ENCODE assay signal across 9 mouse cellular contexts in the genomic region with DNA sequence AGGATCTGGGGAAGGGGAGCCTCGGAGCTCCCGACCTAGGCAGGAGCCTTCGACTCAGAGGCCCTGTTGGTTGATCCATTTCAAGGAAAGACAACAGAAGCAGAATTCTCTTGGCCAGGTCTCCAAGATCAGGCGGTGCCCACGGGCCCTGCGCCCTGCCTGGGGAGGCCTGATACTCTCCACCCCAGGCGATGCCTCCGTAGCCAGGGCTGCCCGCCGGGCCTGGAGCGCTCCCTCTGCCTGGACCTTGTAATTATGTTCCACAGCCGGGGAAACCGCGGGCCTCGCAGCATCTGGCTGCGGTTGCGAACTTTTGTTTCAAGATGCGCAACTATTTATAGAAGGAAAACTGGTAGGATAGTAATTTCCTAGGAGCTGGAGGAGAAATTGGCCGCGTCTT. TPM values are rescaled to one million over a fixed set of nuclear protein-coding genes. Genes with fewer than 3 reads are reported as not detected.
DNase-seq lines count a peak whose midpoint lies in the region; ATAC-seq and TF ChIP-seq lines count a peak whose summit lies in the region.
"Had no signal": no experiment of that assay in that cellular context is flagged by ENCODE, and none has a peak within 500 bp of the region (broad histone marks: within the 10 kb centered on the region; RNA-seq: fewer than 3 reads in every experiment).

No protein-coding gene starts in this region.

- H3K36me3 ChIP-seq in lung, postnatal 0 days (ENCODE audit: insufficient read depth, low read length) = no peaks in the 10 kb centered on the region
- H3K36me3 ChIP-seq in forebrain, embryonic 12.5 days (replicated peaks) = peaks cover 11% of the 10 kb centered on the region; the same call in 1 of the 2 replicates
- H3K36me3 ChIP-seq in limb, embryonic 15.5 days = no peaks in the 10 kb centered on the region

- H3K4me1 ChIP-seq in lung, postnatal 0 days (ENCODE audit: insufficient read depth, low read depth, low read length) = peaks cover 2% of the 10 kb centered on the region; the same call in 1 of the 2 replicates
- peaks cover 91% of the 10 kb centered on the region for H3K4me1 ChIP-seq in forebrain, embryonic 12.5 days
- H3K4me1 ChIP-seq in limb, embryonic 15.5 days = peaks cover 46% of the 10 kb centered on the region

- no peaks in the 10 kb centered on the region for H3K9me3 ChIP-seq in lung, postnatal 0 days (ENCODE audit: low read length)
- H3K9me3 ChIP-seq in forebrain, embryonic 12.5 days = no peaks in the 10 kb centered on the region
- H3K9me3 ChIP-seq in limb, embryonic 15.5 days = no peaks in the 10 kb centered on the region

- no peak for DNase-seq in lung, postnatal 0 days (ENCODE audit: low spot score)
- DNase-seq in lung, postnatal 4 days = no peak
- DNase-seq in adrenal gland, adult (ENCODE audit: inconsistent age in 2 of 2, low spot score in 1 of 2) = no peak
- no peak for DNase-seq in frontal cortex, postnatal 14 days (ENCODE audit: low spot score in 2 of 2)

- no peak for TF ChIP-seq EP300 in lung, postnatal 0 days (IDR thresholded peaks at IDR 0.05)

- no peak for TF ChIP-seq CTCF in lung, postnatal 0 days (IDR thresholded peaks at IDR 0.05)

- H3K4me3 ChIP-seq in lung, postnatal 0 days (ENCODE audit: low read depth, low read length) = no peak overlapping the region
- H3K4me3 ChIP-seq in forebrain, embryonic 12.5 days (replicated peaks) = peak overlapping the region; percentile 86
- H3K4me3 ChIP-seq in limb, embryonic 15.5 days = peak overlapping the region; percentile 34

- no peak overlapping the region for H3K9ac ChIP-seq in lung, postnatal 0 days (replicated peaks; ENCODE audit: low read depth)
- H3K9ac ChIP-seq in forebrain, embryonic 12.5 days = peak overlapping the region; percentile 88
- 0 out of 2 replicates have a peak overlapping the region, but pooled peaks have one; percentile 2 for H3K9ac ChIP-seq in limb, embryonic 15.5 days

- peaks cover 54% of the 10 kb centered on the region for H3K27me3 ChIP-seq in lung, postnatal 0 days (replicated peaks; ENCODE audit: insufficient read depth, low read length)
- peaks cover 75% of the 10 kb centered on the region for H3K27me3 ChIP-seq in forebrain, embryonic 12.5 days
- H3K27me3 ChIP-seq in limb, embryonic 15.5 days = peaks cover 89% of the 10 kb centered on the region

- WGBS in lung, postnatal 0 days = 6% methylated on average over 20 of the region's 20 CpGs
- WGBS in forebrain, embryonic 12.5 days = under 1% methylated on average over 20 of the region's 20 CpGs
- WGBS in limb, embryonic 15.5 days = 2% methylated on average over 20 of the region's 20 CpGs

- no peak overlapping the region for H3K27ac ChIP-seq in lung, postnatal 0 days (ENCODE audit: low read length)
- peak overlapping the region; percentile 89 for H3K27ac ChIP-seq in forebrain, embryonic 12.5 days
- H3K27ac ChIP-seq in limb, embryonic 15.5 days = peak overlapping the region; percentile 43; the same call in 1 of the 2 replicates
- H3K27ac ChIP-seq: macrophage had no signal

- no peak for ATAC-seq in lung, postnatal 0 days
- ATAC-seq in forebrain, embryonic 12.5 days (ENCODE audit: low FRiP score) = no peak
- no peak for ATAC-seq in limb, embryonic 15.5 days (ENCODE audit: insufficient number of reproducible peaks, low FRiP score, low TSS enrichment, low read depth)
- no peak for ATAC-seq in monocyte, adult 5-6 weeks (replicated peaks; ENCODE audit: insufficient number of reproducible peaks, low FRiP score, low TSS enrichment, poor library complexity, severe bottlenecking)
- ATAC-seq: inflammation-experienced regulatory T-cells, adult 6 months had no signal

- peak overlapping the region; percentile 52; the same call in 1 of the 2 replicates for H3K4me2 ChIP-seq in lung, postnatal 0 days (replicated peaks; ENCODE audit: low read depth, low read length)
- peak overlapping the region; percentile 96 for H3K4me2 ChIP-seq in forebrain, embryonic 12.5 days
- H3K4me2 ChIP-seq in limb, embryonic 15.5 days = peak overlapping the region; percentile 55

RNA-seq across cellular contexts. Expression of a gene that starts 6.2 kb away (rescaled TPM):
- 11.3 and 14.9 TPM in 2 replicates for polyA plus RNA-seq in lung, postnatal 0 days (2015; fragmentation: Nextera tagmentation; extraction: Ambion mirVana)
- polyA plus RNA-seq in forebrain, embryonic 12.5 days (2016; fragmentation: Nextera tagmentation; extraction: Ambion mirVana) = 111 and 130 TPM in 2 replicates
- polyA plus RNA-seq in limb, embryonic 15.5 days (2015; fragmentation: Nextera tagmentation; extraction: Ambion mirVana) = 49.5 and 62.1 TPM in 2 replicates
- not detected in 3 replicates for total RNA-seq in monocyte, adult 5-6 weeks (2017)
- polyA plus RNA-seq: inflammation-experienced regulatory T-cells, adult 6 months; macrophage had no signal
